ENCODE assay signal across 8 mouse cellular contexts in genomic region chr1:129919385-129919784, GRCm38 (mm10).
DNase-seq lines count a peak whose midpoint lies in the region; ATAC-seq and TF ChIP-seq lines count a peak whose summit lies in the region.

No protein-coding gene starts in this region.

- no peak for ATAC-seq in forebrain, postnatal 0 days
- no peak for ATAC-seq in forebrain, embryonic 12.5 days (ENCODE audit: low FRiP score)
- ATAC-seq in inflammation-experienced regulatory T-cells, adult 6 months = no peak

- WGBS in forebrain, postnatal 0 days = 74% methylated on average over 1 of the region's 1 CpGs
- WGBS in forebrain, embryonic 12.5 days = 64% methylated on average over 1 of the region's 1 CpGs

- no peaks in the 10 kb centered on the region for H3K27me3 ChIP-seq in forebrain, postnatal 0 days (ENCODE audit: insufficient read depth, low read length)
- no peaks in the 10 kb centered on the region for H3K27me3 ChIP-seq in forebrain, embryonic 12.5 days

- no peaks in the 10 kb centered on the region for H3K36me3 ChIP-seq in forebrain, postnatal 0 days (ENCODE audit: insufficient read depth)
- H3K36me3 ChIP-seq in forebrain, embryonic 12.5 days (replicated peaks) = no peaks in the 10 kb centered on the region

- no peak for DNase-seq in forebrain, postnatal 0 days
- peak; percentile 3 for DNase-seq in right cerebral cortex, postnatal 4 days
- DNase-seq in right cerebral cortex, postnatal 10 days (ENCODE audit: low spot score in 2 of 2) = no peak
- peak; percentile 25 for DNase-seq in kidney, postnatal 10 days
- DNase-seq in retina, embryonic 14.5 days (ENCODE audit: low spot score) = peak; percentile 5
- DNase-seq in left cerebral cortex, postnatal 25 days (ENCODE audit: low spot score in 2 of 2) = no peak

- H3K9me3 ChIP-seq in forebrain, postnatal 0 days (ENCODE audit: low read length) = no peaks in the 10 kb centered on the region
- H3K9me3 ChIP-seq in forebrain, embryonic 12.5 days = no peaks in the 10 kb centered on the region

- no peak overlapping the region for H3K4me3 ChIP-seq in forebrain, postnatal 0 days (ENCODE audit: low read depth, low read length)
- no peak overlapping the region for H3K4me3 ChIP-seq in forebrain, embryonic 12.5 days (replicated peaks)

- H3K4me2 ChIP-seq in forebrain, postnatal 0 days (ENCODE audit: low read depth) = no peak overlapping the region
- H3K4me2 ChIP-seq in forebrain, embryonic 12.5 days = no peak overlapping the region

- H3K9ac ChIP-seq in forebrain, postnatal 0 days = no peak overlapping the region
- H3K9ac ChIP-seq in forebrain, embryonic 12.5 days = no peak overlapping the region

- no peak overlapping the region for H3K27ac ChIP-seq in forebrain, postnatal 0 days (ENCODE audit: low read depth, low read length)
- no peak overlapping the region for H3K27ac ChIP-seq in forebrain, embryonic 12.5 days

- H3K4me1 ChIP-seq in forebrain, postnatal 0 days (ENCODE audit: insufficient read depth) = no peaks in the 10 kb centered on the region
- H3K4me1 ChIP-seq in forebrain, embryonic 12.5 days = no peaks in the 10 kb centered on the region

- TF ChIP-seq CTCF in forebrain, postnatal 0 days (IDR thresholded peaks at IDR 0.05; ENCODE audit: low read depth) = peak; percentile 45

- intact Hi-C loops in left cerebral cortex, postnatal 25 days (cut with DNase I) = no loop called here

Comparison
In these comparisons a context has a peak if more than half of its experiments do, and no peak if none do; other contexts are left out.
1. DNase-seq: peak in right cerebral cortex, postnatal 4 days (single experiment), kidney, postnatal 10 days (single experiment) and retina, embryonic 14.5 days (single experiment); none in forebrain, postnatal 0 days (single experiment), right cerebral cortex, postnatal 10 days (0 of 2) and left cerebral cortex, postnatal 25 days (0 of 2).